Mouse (Mus musculus): ENCODE results near the gene Slc7a14. TPM values are rescaled to one million over a fixed set of nuclear protein-coding genes. Genes with fewer than 3 reads are reported as not detected.

Slc7a14 gene
- polyA plus RNA-seq, 1 experiment, result 0.01 TPM

GRCm38 (mm10) chr3:31269551-31270317, 40.4 kb downstream of the Slc7a14 start:
- Histone ChIP-seq H3K4me3 (ENCODE audit: insufficient read depth, poor library complexity, severe bottlenecking) (no peak overlapping the region), H3K79me2 (ENCODE audit: control insufficient read depth, insufficient read depth) (no peaks in the 10 kb centered on the region), H3K27me3 (ENCODE audit: control insufficient read depth, insufficient read depth, insufficient read length) (no peaks in the 10 kb centered on the region), H3K79me3 (ENCODE audit: low read depth) (no peaks in the 10 kb centered on the region), H3ac (ENCODE audit: control insufficient read depth, insufficient read length, low read depth) (no peak overlapping the region), H3K36me3 (ENCODE audit: control insufficient read depth, insufficient read depth) (no peaks in the 10 kb centered on the region)
- TF ChIP-seq CTCF (IDR thresholded peaks at IDR 0.05; ENCODE audit: control insufficient read depth, insufficient read depth, insufficient read length) (no peak), MYOD1 (IDR thresholded peaks at IDR 0.05; ENCODE audit: control insufficient read depth, insufficient read length, low read depth) (no peak), USF1 (IDR thresholded peaks at IDR 0.05; ENCODE audit: low read depth) (no peak), MAX (IDR thresholded peaks at IDR 0.05) (no peak), FOSL1 (IDR thresholded peaks at IDR 0.05; ENCODE audit: insufficient read depth, low read length, poor library complexity, severe bottlenecking) (no peak), MYOG (IDR thresholded peaks at IDR 0.05; ENCODE audit: control insufficient read depth, extremely low read depth, insufficient read length) (no peak), CEBPB (IDR thresholded peaks at IDR 0.05; ENCODE audit: low read depth) (no peak)

- Histone ChIP-seq H3K27me3 (ENCODE audit: control insufficient read depth, insufficient read depth, insufficient read length) (no peaks in the 10 kb centered on the region), H3K36me3 (ENCODE audit: control insufficient read depth, insufficient read depth) (no peaks in the 10 kb centered on the region), H3K79me2 (ENCODE audit: control insufficient read depth, insufficient read depth) (no peaks in the 10 kb centered on the region), H3K79me3 (ENCODE audit: low read depth) (no peaks in the 10 kb centered on the region), H3K4me3 (ENCODE audit: insufficient read depth, poor library complexity, severe bottlenecking) (no peak overlapping the region), H3ac (ENCODE audit: control insufficient read depth, insufficient read length, low read depth) (no peak overlapping the region)
- TF ChIP-seq MAX (IDR thresholded peaks at IDR 0.05), result no peak
- no peak for TF ChIP-seq CEBPB (IDR thresholded peaks at IDR 0.05; ENCODE audit: low read depth)
- TF ChIP-seq FOSL1 (IDR thresholded peaks at IDR 0.05; ENCODE audit: insufficient read depth, low read length, poor library complexity, severe bottlenecking), result no peak
- no peak for TF ChIP-seq USF1 (IDR thresholded peaks at IDR 0.05; ENCODE audit: low read depth)
- TF ChIP-seq CTCF (IDR thresholded peaks at IDR 0.05; ENCODE audit: control insufficient read depth, insufficient read depth, insufficient read length), result no peak
- TF ChIP-seq MYOD1 (IDR thresholded peaks at IDR 0.05; ENCODE audit: control insufficient read depth, insufficient read length, low read depth), result no peak
- TF ChIP-seq MYOG (IDR thresholded peaks at IDR 0.05; ENCODE audit: control insufficient read depth, extremely low read depth, insufficient read length), result no peak
Observed at GRCm38 (mm10) chr3:31267921-31268320, 42.3 kb downstream of the Slc7a14 start.

GRCm38 (mm10) chr3:31266941-31267340, 43.2 kb downstream of the Slc7a14 start:
- no peak overlapping the region for H3K4me3 ChIP-seq (ENCODE audit: insufficient read depth, poor library complexity, severe bottlenecking)
- no peaks in the 10 kb centered on the region for H3K79me3 ChIP-seq (ENCODE audit: low read depth)
- H3K36me3 ChIP-seq (ENCODE audit: control insufficient read depth, insufficient read depth), result no peaks in the 10 kb centered on the region
- no peak overlapping the region for H3ac ChIP-seq (ENCODE audit: control insufficient read depth, insufficient read length, low read depth)
- TF ChIP-seq CEBPB (IDR thresholded peaks at IDR 0.05; ENCODE audit: low read depth) (no peak), MAX (IDR thresholded peaks at IDR 0.05) (no peak), MYOD1 (IDR thresholded peaks at IDR 0.05; ENCODE audit: control insufficient read depth, insufficient read length, low read depth) (no peak), USF1 (IDR thresholded peaks at IDR 0.05; ENCODE audit: low read depth) (no peak), FOSL1 (IDR thresholded peaks at IDR 0.05; ENCODE audit: insufficient read depth, low read length, poor library complexity, severe bottlenecking) (no peak), CTCF (IDR thresholded peaks at IDR 0.05; ENCODE audit: control insufficient read depth, insufficient read depth, insufficient read length) (no peak)
- no peaks in the 10 kb centered on the region for H3K79me2 ChIP-seq (ENCODE audit: control insufficient read depth, insufficient read depth)
- no peaks in the 10 kb centered on the region for H3K27me3 ChIP-seq (ENCODE audit: control insufficient read depth, insufficient read depth, insufficient read length)

- H3K4me3 ChIP-seq (ENCODE audit: insufficient read depth, poor library complexity, severe bottlenecking), result no peak overlapping the region
- H3ac ChIP-seq (ENCODE audit: control insufficient read depth, insufficient read length, low read depth), result no peak overlapping the region
- H3K79me2 ChIP-seq (ENCODE audit: control insufficient read depth, insufficient read depth), result no peaks in the 10 kb centered on the region
- no peak for TF ChIP-seq MAX (IDR thresholded peaks at IDR 0.05)
- TF ChIP-seq MYOD1 (IDR thresholded peaks at IDR 0.05; ENCODE audit: control insufficient read depth, insufficient read length, low read depth), result no peak
- TF ChIP-seq MYOG (IDR thresholded peaks at IDR 0.05; ENCODE audit: control insufficient read depth, extremely low read depth, insufficient read length), result no peak
- TF ChIP-seq CEBPB (IDR thresholded peaks at IDR 0.05; ENCODE audit: low read depth), result no peak
- no peak for TF ChIP-seq USF1 (IDR thresholded peaks at IDR 0.05; ENCODE audit: low read depth)
- TF ChIP-seq CTCF (IDR thresholded peaks at IDR 0.05; ENCODE audit: control insufficient read depth, insufficient read depth, insufficient read length), result no peak
- no peak for TF ChIP-seq FOSL1 (IDR thresholded peaks at IDR 0.05; ENCODE audit: insufficient read depth, low read length, poor library complexity, severe bottlenecking)
- H3K27me3 ChIP-seq (ENCODE audit: control insufficient read depth, insufficient read depth, insufficient read length), result no peaks in the 10 kb centered on the region
- no peaks in the 10 kb centered on the region for H3K79me3 ChIP-seq (ENCODE audit: low read depth)
- no peaks in the 10 kb centered on the region for H3K36me3 ChIP-seq (ENCODE audit: control insufficient read depth, insufficient read depth)
Observed at GRCm38 (mm10) chr3:31263535-31263934, 46.6 kb downstream of the Slc7a14 start.

- Histone ChIP-seq H3K36me3 (ENCODE audit: control insufficient read depth, insufficient read depth) (no peaks in the 10 kb centered on the region), H3K27me3 (ENCODE audit: control insufficient read depth, insufficient read depth, insufficient read length) (no peaks in the 10 kb centered on the region), H3K79me2 (ENCODE audit: control insufficient read depth, insufficient read depth) (no peaks in the 10 kb centered on the region), H3K4me3 (ENCODE audit: insufficient read depth, poor library complexity, severe bottlenecking) (no peak overlapping the region), H3K79me3 (ENCODE audit: low read depth) (no peaks in the 10 kb centered on the region), H3ac (ENCODE audit: control insufficient read depth, insufficient read length, low read depth) (no peak overlapping the region)
- no peak for TF ChIP-seq USF1 (IDR thresholded peaks at IDR 0.05; ENCODE audit: low read depth)
- no peak for TF ChIP-seq MYOD1 (IDR thresholded peaks at IDR 0.05; ENCODE audit: control insufficient read depth, insufficient read length, low read depth)
- no peak for TF ChIP-seq FOSL1 (IDR thresholded peaks at IDR 0.05; ENCODE audit: insufficient read depth, low read length, poor library complexity, severe bottlenecking)
- no peak for TF ChIP-seq MYOG (IDR thresholded peaks at IDR 0.05; ENCODE audit: control insufficient read depth, extremely low read depth, insufficient read length)
- TF ChIP-seq CTCF (IDR thresholded peaks at IDR 0.05; ENCODE audit: control insufficient read depth, insufficient read depth, insufficient read length), result no peak
- TF ChIP-seq CEBPB (IDR thresholded peaks at IDR 0.05; ENCODE audit: low read depth), result no peak
- no peak for TF ChIP-seq MAX (IDR thresholded peaks at IDR 0.05)
Observed at GRCm38 (mm10) chr3:31261418-31262014, 48.7 kb downstream of the Slc7a14 start.
